Mouse (Mus musculus) adrenal gland, adult 2 months (tissue): Measurements from ENCODE around the gene Fam124a. TPM values are rescaled to one million over a fixed set of nuclear protein-coding genes. Genes with fewer than 3 reads are reported as not detected.

ENCODE experiments used
- polyA plus RNA-seq: library from polyadenylated mRNA; depleted of rRNA; stranded (reverse); fragments of >200 nt; gene quantifications from 2 replicates; pipeline ENCODE4 v1.2.3, GENCODE M21; 2012; rRNA removed
- total RNA-seq, 2 experiments: library from RNA; stranded (reverse); gene quantifications; 2 replicates each; pipeline ENCODE4 v1.2.3; 2021

Gene Fam124a
- total and polyA plus RNA-seq, 3 experiments, result 2.4 to 3.3 (median 2.5) TPM

Other genes with a start within 250 kb of the Fam124a start
- under 1 TPM; 0.81 to 0.97 TPM for gene Gucy1b2, start 99.4 kb upstream of the Fam124a start, total RNA-seq
- gene Gucy1b2, start 99.4 kb upstream of the Fam124a start, polyA plus RNA-seq, result 0.11 and 0.43 TPM in 2 replicates
- not detected for gene Gm4131, start 11.2 kb downstream of the Fam124a start, total RNA-seq
- not detected in 2 replicates for gene Gm4131, start 11.2 kb downstream of the Fam124a start, polyA plus RNA-seq
- not detected for gene Serpine3, start 107.9 kb downstream of the Fam124a start, total RNA-seq
- not detected in 2 replicates for gene Serpine3, start 107.9 kb downstream of the Fam124a start, polyA plus RNA-seq
- gene Ints6, start 205.4 kb downstream of the Fam124a start, total RNA-seq, result 10 to 100 TPM; 42.6 to 60.3 TPM
- 13.5 and 16.2 TPM in 2 replicates for gene Ints6, start 205.4 kb downstream of the Fam124a start, polyA plus RNA-seq